ENCODE assay signal across 19 mouse cellular contexts in genomic region chr1:191816596-191816995, GRCm38 (mm10). TPM values are rescaled to one million over a fixed set of nuclear protein-coding genes. Genes with fewer than 3 reads are reported as not detected.
A peak's percentile ranks its signal among the peaks of the same experiment; 100 is the strongest.
DNase-seq lines count a peak whose midpoint lies in the region; ATAC-seq and TF ChIP-seq lines count a peak whose summit lies in the region.
"Had no signal": no experiment of that assay in that cellular context is flagged by ENCODE, and none has a peak within 500 bp of the region (broad histone marks: within the 10 kb centered on the region; RNA-seq: fewer than 3 reads in every experiment).

No protein-coding gene starts in this region.

- no peak overlapping the region for H3K4me3 ChIP-seq in forebrain, embryonic 14.5 days (ENCODE audit: low read depth, low read length)
- H3K4me3 ChIP-seq in forebrain, embryonic 11.5 days (ENCODE audit: low read depth, low read length), result no peak overlapping the region
- H3K4me3 ChIP-seq in layer of hippocampus, adult 2 months, result no peak overlapping the region
- H3K4me3 ChIP-seq: embryonic facial prominence, embryonic 15.5 days; erythroblast, embryonic 14.5 days; gastrocnemius, adult 2 months; heart, embryonic 12.5 days; hindbrain, embryonic 10.5 days; hindbrain, embryonic 15.5 days had no signal

- no peaks in the 10 kb centered on the region for H3K27me3 ChIP-seq in forebrain, embryonic 14.5 days (replicated peaks; ENCODE audit: control insufficient read depth, insufficient read depth, low read length)
- H3K27me3 ChIP-seq in forebrain, embryonic 11.5 days (ENCODE audit: control insufficient read depth, insufficient read depth, low read length), result no peaks in the 10 kb centered on the region
- H3K27me3 ChIP-seq: embryonic facial prominence, embryonic 15.5 days; heart, embryonic 12.5 days; hindbrain, embryonic 15.5 days had no signal

- H3K36me3 ChIP-seq in forebrain, embryonic 14.5 days (ENCODE audit: control insufficient read depth, insufficient read depth, low read length), result no peaks in the 10 kb centered on the region
- no peaks in the 10 kb centered on the region for H3K36me3 ChIP-seq in forebrain, embryonic 11.5 days (ENCODE audit: control insufficient read depth, insufficient read depth, low read length)
- H3K36me3 ChIP-seq: embryonic facial prominence, embryonic 15.5 days; heart, embryonic 12.5 days; hindbrain, embryonic 10.5 days; hindbrain, embryonic 15.5 days had no signal

- 70% methylated on average over 3 of the region's 3 CpGs for WGBS in forebrain, embryonic 14.5 days
- WGBS in forebrain, embryonic 11.5 days, result 82% methylated on average over 3 of the region's 3 CpGs

- no peak for ATAC-seq in cerebellum, adult (ENCODE audit: insufficient number of reproducible peaks, low FRiP score, low TSS enrichment)
- no peak for ATAC-seq in forebrain, embryonic 14.5 days
- ATAC-seq in forebrain, embryonic 11.5 days (replicated peaks; ENCODE audit: low FRiP score), result no peak
- ATAC-seq: inflammation-experienced regulatory T-cells, adult 6 months; intestine, postnatal 0 days had no signal

- no peak overlapping the region for H3K4me2 ChIP-seq in forebrain, embryonic 14.5 days (ENCODE audit: low read length)
- no peak overlapping the region for H3K4me2 ChIP-seq in forebrain, embryonic 11.5 days (ENCODE audit: low read depth, low read length, severe bottlenecking)
- H3K4me2 ChIP-seq: embryonic facial prominence, embryonic 15.5 days; heart, embryonic 12.5 days; hindbrain, embryonic 15.5 days had no signal

- no peak for TF ChIP-seq CTCF in layer of hippocampus, adult 2 months (conservative IDR thresholded peaks at IDR 0.05)

- DNase-seq in cerebellum, postnatal 14 days, result peak; percentile 58 to 71
- DNase-seq in forebrain, embryonic 14.5 days (ENCODE audit: low spot score), result peak; percentile 15
- no peak for DNase-seq in forebrain, embryonic 11.5 days (ENCODE audit: low spot score)
- no peak for DNase-seq in layer of hippocampus, adult 2 months (ENCODE audit: low spot score in 2 of 2)
- no peak for DNase-seq in layer of hippocampus, adult 9-10 months (ENCODE audit: low spot score)
- DNase-seq: adrenal gland, adult 8-10 months; adrenal gland, postnatal 36 days; embryo, embryonic 11 days; gastrocnemius, adult 2 months; gastrocnemius, postnatal 25 days; kidney, adult 8-10 months had no signal

- peaks cover 4% of the 10 kb centered on the region; the same call in 1 of the 2 replicates for H3K4me1 ChIP-seq in forebrain, embryonic 14.5 days (ENCODE audit: control insufficient read depth, insufficient read depth, low read length)
- peaks cover 3% of the 10 kb centered on the region; the same call in 1 of the 2 replicates for H3K4me1 ChIP-seq in forebrain, embryonic 11.5 days (replicated peaks; ENCODE audit: control insufficient read depth, insufficient read depth, low read length)

- no peak overlapping the region for H3K27ac ChIP-seq in forebrain, embryonic 14.5 days (ENCODE audit: low read depth, low read length)
- H3K27ac ChIP-seq in forebrain, embryonic 11.5 days (ENCODE audit: low read depth, low read length), result no peak overlapping the region
- peak overlapping the region; percentile 36; the same call in 1 of the 2 replicates for H3K27ac ChIP-seq in layer of hippocampus, adult 2 months
- H3K27ac ChIP-seq: embryonic facial prominence, embryonic 15.5 days; gastrocnemius, adult 2 months; hindbrain, embryonic 15.5 days had no signal

- H3K9me3 ChIP-seq in forebrain, embryonic 14.5 days (replicated peaks; ENCODE audit: control insufficient read depth, low read length), result no peaks in the 10 kb centered on the region
- H3K9me3 ChIP-seq in forebrain, embryonic 11.5 days (ENCODE audit: control insufficient read depth, low read length), result no peaks in the 10 kb centered on the region
- H3K9me3 ChIP-seq: embryonic facial prominence, embryonic 15.5 days; heart, embryonic 12.5 days; hindbrain, embryonic 10.5 days; hindbrain, embryonic 15.5 days had no signal

- no peak overlapping the region for H3K9ac ChIP-seq in forebrain, embryonic 14.5 days (ENCODE audit: low read length)
- H3K9ac ChIP-seq in forebrain, embryonic 11.5 days (ENCODE audit: low read length), result no peak overlapping the region
- H3K9ac ChIP-seq: embryonic facial prominence, embryonic 15.5 days; heart, embryonic 12.5 days; hindbrain, embryonic 15.5 days had no signal

RNA-seq across cellular contexts. Expression of gene Nek2, which starts 4.6 kb away (rescaled TPM):
- 19.7 and 22.7 TPM in 2 replicates for polyA plus RNA-seq in forebrain, embryonic 14.5 days (2014; fragmentation: Nextera tagmentation; extraction: Ambion mirVana)
- polyA plus RNA-seq in forebrain, embryonic 11.5 days (2014; fragmentation: Nextera tagmentation; extraction: Ambion mirVana), result 55.6 and 59.5 TPM in 2 replicates
- 1 to 10 TPM; 1.0 to 1.3 TPM for total RNA-seq in layer of hippocampus, adult 2 months (2021)

Comparison
In these comparisons a context has a peak if more than half of its experiments do, and no peak if none do; other contexts are left out.
1. DNase-seq: peak in cerebellum, postnatal 14 days (2 of 2) and forebrain, embryonic 14.5 days (single experiment); none in forebrain, embryonic 11.5 days (single experiment), layer of hippocampus, adult 2 months (0 of 2) and layer of hippocampus, adult 9-10 months (single experiment).